Mouse (Mus musculus): ENCODE results near the gene Pgs1.

DNA sequence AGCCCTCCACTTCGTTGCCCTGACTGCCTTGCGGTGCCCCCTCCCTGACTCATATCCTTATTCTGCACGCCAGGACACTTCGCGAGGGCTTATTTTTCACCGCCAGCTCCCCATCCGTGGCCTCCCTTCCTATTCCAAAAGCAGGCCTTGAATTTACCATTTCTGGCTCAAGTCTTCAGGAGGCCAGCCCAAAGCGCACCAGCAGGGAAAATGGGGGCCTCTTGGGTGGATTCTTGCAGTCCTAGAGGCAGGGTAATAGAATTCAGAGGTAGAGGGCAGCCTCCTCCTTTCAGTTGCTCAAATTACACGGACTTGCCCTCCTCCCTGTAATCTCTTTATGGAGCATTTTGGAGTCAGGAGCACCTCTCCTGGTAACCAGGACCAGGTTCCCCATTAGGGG lies 22.2 kb upstream of the Pgs1 start:
- no peak for TF ChIP-seq EP300 (IDR thresholded peaks at IDR 0.05; ENCODE audit: insufficient read depth, low read depth, low read length)
- TF ChIP-seq POLR2A (IDR thresholded peaks at IDR 0.05; ENCODE audit: insufficient read depth, low read depth, low read length), result no peak
- TF ChIP-seq CTCF (IDR thresholded peaks at IDR 0.05), result no peak
